Comparison of ENCODE assay signal across 8 mouse cellular contexts in genomic region chr12:53246581-53247490, GRCm38 (mm10). TPM values are rescaled to one million over a fixed set of nuclear protein-coding genes. Genes with fewer than 3 reads are reported as not detected.
DNase-seq lines count a peak whose midpoint lies in the region; ATAC-seq lines count a peak whose summit lies in the region.

No protein-coding gene starts in this region.

- no peaks in the 10 kb centered on the region for H3K9me3 ChIP-seq in heart, embryonic 16.5 days (replicated peaks; ENCODE audit: control insufficient read depth, low read length)
- no peaks in the 10 kb centered on the region for H3K9me3 ChIP-seq in limb, embryonic 11.5 days (ENCODE audit: control insufficient read depth, low read length)

- peaks cover 24% of the 10 kb centered on the region for H3K4me1 ChIP-seq in heart, embryonic 16.5 days (ENCODE audit: control insufficient read depth, insufficient read depth, low read length)
- H3K4me1 ChIP-seq in limb, embryonic 11.5 days (ENCODE audit: control insufficient read depth, insufficient read depth, low read length), result peaks cover 30% of the 10 kb centered on the region

- H3K4me3 ChIP-seq in heart, embryonic 16.5 days (ENCODE audit: low read length), result peak overlapping the region; percentile 48
- peak overlapping the region; percentile 48 for H3K4me3 ChIP-seq in limb, embryonic 11.5 days (ENCODE audit: low read depth, low read length)

- no peaks in the 10 kb centered on the region for H3K36me3 ChIP-seq in heart, embryonic 16.5 days (ENCODE audit: control insufficient read depth, insufficient read depth)
- H3K36me3 ChIP-seq in limb, embryonic 11.5 days (ENCODE audit: control insufficient read depth, insufficient read depth, low read length), result no peaks in the 10 kb centered on the region

- WGBS in heart, embryonic 16.5 days, result 2% methylated on average over 28 of the region's 28 CpGs
- under 1% methylated on average over 28 of the region's 28 CpGs for WGBS in limb, embryonic 11.5 days

- peak overlapping the region; percentile 94 for H3K4me2 ChIP-seq in heart, embryonic 16.5 days (ENCODE audit: low read depth, low read length)
- H3K4me2 ChIP-seq in limb, embryonic 11.5 days (ENCODE audit: low read depth, severe bottlenecking), result peak overlapping the region; percentile 90

- peak; percentile 9 to 19 for DNase-seq in kidney, postnatal 4 days
- DNase-seq in kidney, adult 8-10 months, result no peak
- peak; percentile 74 for DNase-seq in embryo, embryonic 9.5 days (ENCODE audit: extremely low spot score)
- DNase-seq in limb, embryonic 11.5 days (ENCODE audit: low spot score), result peak; percentile 67
- DNase-seq in retina, embryonic 14.5 days (ENCODE audit: low spot score), result peak; percentile 60
- DNase-seq in thymus, adult 18-20 months, result no peak
- no peak for DNase-seq in B cell, adult 2 months

- ATAC-seq in heart, embryonic 16.5 days (replicated peaks; ENCODE audit: extremely low read depth, insufficient read depth, low FRiP score), result no peak
- no peak for ATAC-seq in limb, embryonic 11.5 days (ENCODE audit: insufficient number of reproducible peaks, low FRiP score, low TSS enrichment, low read depth)

- H3K27me3 ChIP-seq in heart, embryonic 16.5 days (ENCODE audit: control insufficient read depth, insufficient read depth, low read length), result peaks cover 70% of the 10 kb centered on the region
- peaks cover 30% of the 10 kb centered on the region for H3K27me3 ChIP-seq in limb, embryonic 11.5 days (ENCODE audit: control insufficient read depth, insufficient read depth, low read length)

- no peak overlapping the region for H3K9ac ChIP-seq in heart, embryonic 16.5 days (ENCODE audit: low read length)
- peak overlapping the region; percentile 27 for H3K9ac ChIP-seq in limb, embryonic 11.5 days (ENCODE audit: low read length)

- H3K27ac ChIP-seq in heart, embryonic 16.5 days (ENCODE audit: low read length), result no peak overlapping the region
- H3K27ac ChIP-seq in limb, embryonic 11.5 days (replicated peaks; ENCODE audit: low read depth, low read length), result no peak overlapping the region

RNA-seq across cellular contexts. Expression of gene Npas3, which starts 1.6 kb away (rescaled TPM):
- polyA plus RNA-seq in heart, embryonic 16.5 days (2015; fragmentation: Nextera tagmentation; extraction: Ambion mirVana), result 0.49 and 0.76 TPM in 2 replicates
- 1.8 and 2.3 TPM in 2 replicates for polyA plus RNA-seq in limb, embryonic 11.5 days (2014; fragmentation: Nextera tagmentation; extraction: Ambion mirVana)

Comparison
In these comparisons a context has a peak if more than half of its experiments do, and no peak if none do; other contexts are left out.
1. DNase-seq: peak in kidney, postnatal 4 days (2 of 2), embryo, embryonic 9.5 days (single experiment), limb, embryonic 11.5 days (single experiment) and retina, embryonic 14.5 days (single experiment); none in kidney, adult 8-10 months (0 of 2), thymus, adult 18-20 months (0 of 2) and B cell, adult 2 months (0 of 2).